Mouse (Mus musculus) heart, adult 2 months (tissue): ENCODE data around the gene 2610028H24Rik.

Source experiments
- CTCF ChIP-seq: fragments of 200-600 bp; IDR thresholded peaks from 2 replicates; pipeline ENCODE4 v1.8.1; 2022; ENCODE audit warnings: antibody characterized with exemption, mild to moderate bottlenecking, moderate library complexity
- EP300 ChIP-seq: fragments of 200-500 bp; IDR thresholded peaks from 2 replicates; pipeline ENCODE4 v1.6.1; 2011; ENCODE audit warnings: low read depth, low read length, control low read depth; ENCODE audit not compliant: insufficient read depth

DNA sequence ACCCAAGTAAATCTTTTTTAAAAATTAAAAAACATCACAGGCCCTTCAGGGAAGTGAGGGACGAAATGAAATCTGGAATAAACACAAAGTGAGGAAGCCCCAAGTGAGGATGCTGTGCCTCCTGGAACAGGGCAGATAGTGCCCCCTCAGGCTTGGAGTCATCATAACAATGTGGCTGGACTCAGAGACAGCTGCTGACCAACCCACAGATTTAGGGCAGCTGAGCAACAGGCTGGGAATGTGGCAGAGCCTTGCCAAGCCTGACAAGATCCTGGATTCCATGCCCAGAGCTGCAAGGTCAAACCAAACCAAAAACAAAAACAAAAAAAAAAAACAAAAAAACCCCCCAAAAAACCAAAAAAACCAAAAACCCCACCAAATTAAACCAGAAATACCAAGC lies 12.4 kb downstream of the 2610028H24Rik start:
- TF ChIP-seq CTCF: no peak
- TF ChIP-seq EP300: no peak
